Mouse (Mus musculus) hematopoietic stem cell, adult 5-6 weeks (primary cell): ENCODE results near the gene Sema3a. TPM values are rescaled to one million over a fixed set of nuclear protein-coding genes. Genes with fewer than 3 reads are reported as not detected.
"Not testable (repeated sequence)": the region's sequence is repeated elsewhere in the genome, so short reads cannot be mapped to it uniquely, and the experiment has no call there.

Experiments
- ATAC-seq, 2 experiments: fragments of 125-278 bp in 1 of 2; replicated peaks in 1 of 2; 2 replicates each; pipeline ENCODE4 v1.8.0; 2016 to 2017; ENCODE audit warnings: inconsistent platforms in 2 of 2, mild to moderate bottlenecking in 2 of 2, moderate number of reproducible peaks in 2 of 2, low read depth in 1 of 2, moderate TSS enrichment in 1 of 2; ENCODE audit not compliant: low FRiP score in 2 of 2, poor library complexity in 2 of 2, severe bottlenecking in 2 of 2, insufficient read depth in 1 of 2, low TSS enrichment in 1 of 2
- total RNA-seq: library from RNA; stranded (forward); fragments of 172-1452, 232-1000 nt; gene quantifications from 2 replicates; pipeline ENCODE4 v1.2.3, GENCODE M21; 2017

Gene Sema3a
- total RNA-seq, 1 experiment from 2014 or later: not detected

GRCm38 (mm10) chr5:13470057-13470905 is 345.1 kb downstream of the Sema3a start:
- ATAC-seq: no peak

- ATAC-seq: no peak
Measured at GRCm38 (mm10) chr5:13477653-13478052, 352.4 kb downstream of the Sema3a start.

- ATAC-seq: no peak
Measured at GRCm38 (mm10) chr5:13488671-13489070, 363.5 kb downstream of the Sema3a start.

- not testable (repeated sequence) for ATAC-seq
Measured at GRCm38 (mm10) chr5:13495967-13496366, 370.8 kb downstream of the Sema3a start.

GRCm38 (mm10) chr5:13499835-13500234 is 374.6 kb downstream of the Sema3a start:
- ATAC-seq: no peak

GRCm38 (mm10) chr5:13505839-13506499 is 380.8 kb downstream of the Sema3a start:
- peak in 1 of 2 experiments; percentile 49; a peak in 2 of 4 replicates for ATAC-seq

- ATAC-seq: no peak
Measured at GRCm38 (mm10) chr5:13509163-13509562, 383.9 kb downstream of the Sema3a start.

GRCm38 (mm10) chr5:13517018-13517417 is 391.8 kb downstream of the Sema3a start:
- ATAC-seq: no peak

- no peak for ATAC-seq
Measured at GRCm38 (mm10) chr5:13525597-13525996, 400.4 kb downstream of the Sema3a start.

GRCm38 (mm10) chr5:13527037-13527464 is 401.8 kb downstream of the Sema3a start:
- ATAC-seq: peak; percentile 91 to 95

GRCm38 (mm10) chr5:13529226-13529625 is 404.0 kb downstream of the Sema3a start:
- ATAC-seq: no peak

- no peak for ATAC-seq
Measured at GRCm38 (mm10) chr5:13547472-13548209, 422.4 kb downstream of the Sema3a start.

GRCm38 (mm10) chr5:13548210-13548554 is 423.0 kb downstream of the Sema3a start:
- no peak for ATAC-seq

- ATAC-seq: no peak
Measured at GRCm38 (mm10) chr5:13549080-13549479, 423.9 kb downstream of the Sema3a start.

GRCm38 (mm10) chr5:13550953-13551352 is 425.7 kb downstream of the Sema3a start:
- no peak for ATAC-seq

- no peak for ATAC-seq
Measured at GRCm38 (mm10) chr5:13557257-13557656, 432.0 kb downstream of the Sema3a start.

GRCm38 (mm10) chr5:13573867-13574266 is 448.7 kb downstream of the Sema3a start:
- no peak for ATAC-seq

GRCm38 (mm10) chr5:13579123-13579522 is 453.9 kb downstream of the Sema3a start:
- no peak for ATAC-seq
